Mouse (Mus musculus) lung, embryonic 15.5 days (tissue): Measurements from ENCODE around the gene Chst11. TPM values are rescaled to one million over a fixed set of nuclear protein-coding genes. Genes with fewer than 3 reads are reported as not detected.

ENCODE experiments used
- ATAC-seq: fragments of 200-750 bp; cut with Nextera tagmentation; 2 replicates; pipeline ENCODE4 v1.8.0; 2017; ENCODE audit warnings: moderate number of reproducible peaks, borderline replicate concordance; ENCODE audit not compliant: low FRiP score, low TSS enrichment; ENCODE audit errors: extremely low read depth
- H3K27ac ChIP-seq: fragments of 300-500 bp; sonication (generic); 2 replicates; pipeline ENCODE4 v1.5.1; 2015; ENCODE audit warnings: moderate library complexity, mild to moderate bottlenecking, inconsistent platforms
- H3K27me3 ChIP-seq: fragments of 300-500 bp; sonication (generic); 2 replicates; pipeline ENCODE4 v1.6.1; 2015; ENCODE audit warnings: inconsistent platforms
- H3K36me3 ChIP-seq: fragments of 300-500 bp; sonication (generic); 2 replicates; pipeline ENCODE4 v1.6.1; 2015; ENCODE audit warnings: inconsistent platforms
- H3K4me1 ChIP-seq: fragments of 300-500 bp; sonication (generic); 2 replicates; pipeline ENCODE4 v1.6.1; 2015; ENCODE audit warnings: inconsistent platforms
- H3K4me2 ChIP-seq: fragments of 300-500 bp; sonication (generic); 2 replicates; pipeline ENCODE4 v1.6.1; 2015; ENCODE audit warnings: inconsistent platforms, mild to moderate bottlenecking, moderate library complexity
- H3K4me3 ChIP-seq: fragments of 300-500 bp; sonication (generic); 2 replicates; pipeline ENCODE4 v1.5.1; 2015; ENCODE audit warnings: mild to moderate bottlenecking, inconsistent platforms
- H3K9ac ChIP-seq: fragments of 300-500 bp; sonication (generic); 2 replicates; pipeline ENCODE4 v1.6.1; 2015; ENCODE audit warnings: inconsistent platforms
- H3K9me3 ChIP-seq: fragments of 300-500 bp; sonication (generic); 2 replicates; pipeline ENCODE4 v1.6.1; 2016; ENCODE audit warnings: inconsistent platforms
- WGBS: fragments of 180-500 bp; shearing (Covaris S2); methylation state at CpG from one replicate; pipeline ENCODE4 v1.1.7; 2015; 5-methylcytosine and 5-hydroxymethylcytosine counted together
- polyA plus RNA-seq: library from polyadenylated mRNA; unstranded; fragments of >200 nt; fragmentation: Nextera tagmentation; extraction: Ambion mirVana; gene quantifications from 2 replicates; pipeline ENCODE4 v1.2.1, GENCODE M21; 2015

The Chst11 gene
- polyA plus RNA-seq, 1 experiment from 2014 or later, result 2.0 TPM

- WGBS, result 44% methylated on average over 10 of the region's 10 CpGs
- H3K9ac ChIP-seq, result no peak overlapping the region
- H3K27me3 ChIP-seq, result no peaks in the 10 kb centered on the region
- ATAC-seq, result no peak
- peaks cover 33% of the 10 kb centered on the region for H3K4me1 ChIP-seq
- no peak overlapping the region for H3K4me3 ChIP-seq
- no peaks in the 10 kb centered on the region for H3K9me3 ChIP-seq
- H3K4me2 ChIP-seq, result no peak overlapping the region
- 0 out of 2 replicates have a peak overlapping the region, but pooled peaks have one; percentile 46 for H3K27ac ChIP-seq
- H3K36me3 ChIP-seq, result no peaks in the 10 kb centered on the region
Measured at GRCm38 (mm10) chr10:82991756-82992519, 6.6 kb downstream of the Chst11 start.

- no peaks in the 10 kb centered on the region for H3K9me3 ChIP-seq
- no peak overlapping the region for H3K9ac ChIP-seq
- H3K36me3 ChIP-seq, result no peaks in the 10 kb centered on the region
- H3K4me1 ChIP-seq, result peaks cover 29% of the 10 kb centered on the region
- WGBS, result 86% methylated on average over 7 of the region's 7 CpGs
- H3K4me3 ChIP-seq, result no peak overlapping the region
- no peak overlapping the region for H3K27ac ChIP-seq
- ATAC-seq, result no peak
- no peak overlapping the region for H3K4me2 ChIP-seq
- no peaks in the 10 kb centered on the region for H3K27me3 ChIP-seq
Measured at GRCm38 (mm10) chr10:82994284-82994683, 9.0 kb downstream of the Chst11 start.

GRCm38 (mm10) chr10:82997460-82997859 lies 12.2 kb downstream of the Chst11 start:
- Histone ChIP-seq H3K4me1 (0 out of 2 replicates have a peak, but pooled peaks cover 5% of the 10 kb centered on the region), H3K9ac (no peak overlapping the region), H3K4me3 (no peak overlapping the region), H3K36me3 (no peaks in the 10 kb centered on the region), H3K27ac (no peak overlapping the region), H3K9me3 (no peaks in the 10 kb centered on the region), H3K4me2 (no peak overlapping the region), H3K27me3 (no peaks in the 10 kb centered on the region)
- 86% methylated on average over 6 of the region's 6 CpGs for WGBS
- ATAC-seq, result no peak

- Histone ChIP-seq H3K36me3 (no peaks in the 10 kb centered on the region), H3K9me3 (no peaks in the 10 kb centered on the region), H3K4me1 (peaks cover 19% of the 10 kb centered on the region), H3K9ac (no peak overlapping the region), H3K27ac (no peak overlapping the region), H3K4me2 (no peak overlapping the region), H3K27me3 (no peaks in the 10 kb centered on the region), H3K4me3 (no peak overlapping the region)
- ATAC-seq, result no peak
- WGBS, result 64% methylated on average over 5 of the region's 5 CpGs
Measured at GRCm38 (mm10) chr10:83000169-83000568, 14.9 kb downstream of the Chst11 start.

- H3K4me3 ChIP-seq, result no peak overlapping the region
- H3K9ac ChIP-seq, result no peak overlapping the region
- no peaks in the 10 kb centered on the region for H3K36me3 ChIP-seq
- ATAC-seq, result no peak
- WGBS, result 94% methylated on average over 2 of the region's 2 CpGs
- H3K4me2 ChIP-seq, result no peak overlapping the region
- H3K27me3 ChIP-seq, result no peaks in the 10 kb centered on the region
- peaks cover 20% of the 10 kb centered on the region for H3K4me1 ChIP-seq
- no peak overlapping the region for H3K27ac ChIP-seq
- no peaks in the 10 kb centered on the region for H3K9me3 ChIP-seq
Measured at GRCm38 (mm10) chr10:83000721-83001120, 15.4 kb downstream of the Chst11 start.

- peaks cover 20% of the 10 kb centered on the region for H3K4me1 ChIP-seq
- H3K27me3 ChIP-seq, result no peaks in the 10 kb centered on the region
- H3K4me3 ChIP-seq, result no peak overlapping the region
- H3K36me3 ChIP-seq, result no peaks in the 10 kb centered on the region
- H3K9me3 ChIP-seq, result no peaks in the 10 kb centered on the region; the same call in 1 of the 2 replicates
- ATAC-seq, result no peak
- 0 out of 2 replicates have a peak overlapping the region, but pooled peaks have one; percentile 26 for H3K27ac ChIP-seq
- H3K4me2 ChIP-seq, result no peak overlapping the region
- WGBS, result 83% methylated on average over 7 of the region's 7 CpGs
- no peak overlapping the region for H3K9ac ChIP-seq
Measured at GRCm38 (mm10) chr10:83003899-83004298, 18.6 kb downstream of the Chst11 start.

- H3K9me3 ChIP-seq, result no peaks in the 10 kb centered on the region; the same call in 1 of the 2 replicates
- ATAC-seq, result peak; percentile 50
- 23% methylated on average over 9 of the region's 9 CpGs for whole genome bisulfite sequencing
- H3K4me1 ChIP-seq, result peaks cover 20% of the 10 kb centered on the region
- H3K27me3 ChIP-seq, result no peaks in the 10 kb centered on the region
- no peak overlapping the region for H3K4me3 ChIP-seq
- no peak overlapping the region for H3K4me2 ChIP-seq
- H3K36me3 ChIP-seq, result no peaks in the 10 kb centered on the region
- H3K27ac ChIP-seq, result peak overlapping the region; percentile 26; the same call in 1 of the 2 replicates
- no peak overlapping the region for H3K9ac ChIP-seq
Measured at GRCm38 (mm10) chr10:83004389-83004788, 19.1 kb downstream of the Chst11 start.

- no peak overlapping the region for H3K4me3 ChIP-seq
- H3K4me2 ChIP-seq, result no peak overlapping the region
- 56% methylated on average over 4 of the region's 4 CpGs for whole genome bisulfite sequencing
- H3K9ac ChIP-seq, result no peak overlapping the region
- peaks cover 20% of the 10 kb centered on the region for H3K4me1 ChIP-seq
- H3K36me3 ChIP-seq, result no peaks in the 10 kb centered on the region
- peak overlapping the region; percentile 26 for H3K27ac ChIP-seq
- H3K27me3 ChIP-seq, result no peaks in the 10 kb centered on the region
- no peak; the same call in 1 of the 2 replicates for ATAC-seq
- no peaks in the 10 kb centered on the region; the same call in 1 of the 2 replicates for H3K9me3 ChIP-seq
Measured at GRCm38 (mm10) chr10:83005003-83005402, 19.7 kb downstream of the Chst11 start.

- H3K27me3 ChIP-seq, result no peaks in the 10 kb centered on the region
- H3K4me3 ChIP-seq, result no peak overlapping the region
- no peak for ATAC-seq
- 91% methylated on average over 8 of the region's 8 CpGs for WGBS
- H3K27ac ChIP-seq, result no peak overlapping the region
- H3K36me3 ChIP-seq, result no peaks in the 10 kb centered on the region
- H3K9ac ChIP-seq, result no peak overlapping the region
- no peak overlapping the region for H3K4me2 ChIP-seq
- no peaks in the 10 kb centered on the region; the same call in 1 of the 2 replicates for H3K9me3 ChIP-seq
- peaks cover 20% of the 10 kb centered on the region for H3K4me1 ChIP-seq
Measured at GRCm38 (mm10) chr10:83006258-83006657, 21.0 kb downstream of the Chst11 start.

GRCm38 (mm10) chr10:83013984-83014383 lies 28.7 kb downstream of the Chst11 start:
- Histone ChIP-seq H3K9ac (no peak overlapping the region), H3K36me3 (no peaks in the 10 kb centered on the region), H3K9me3 (no peaks in the 10 kb centered on the region), H3K4me3 (no peak overlapping the region), H3K27me3 (no peaks in the 10 kb centered on the region), H3K4me2 (no peak overlapping the region), H3K27ac (no peak overlapping the region), H3K4me1 (no peaks in the 10 kb centered on the region)
- no peak for ATAC-seq
- WGBS, result 62% methylated on average over 4 of the region's 4 CpGs

GRCm38 (mm10) chr10:83015919-83016318 lies 30.6 kb downstream of the Chst11 start:
- H3K27ac ChIP-seq, result no peak overlapping the region

GRCm38 (mm10) chr10:83016779-83017178 lies 31.5 kb downstream of the Chst11 start:
- 68% methylated on average over 13 of the region's 13 CpGs for WGBS
- H3K4me2 ChIP-seq, result no peak overlapping the region

More at GRCm38 (mm10) chr10:83015919-83016318, 30.6 kb downstream of the Chst11 start:
- Histone ChIP-seq H3K9me3 (no peaks in the 10 kb centered on the region), H3K4me2 (no peak overlapping the region), H3K4me1 (no peaks in the 10 kb centered on the region), H3K27me3 (no peaks in the 10 kb centered on the region), H3K9ac (no peak overlapping the region), H3K4me3 (no peak overlapping the region), H3K36me3 (no peaks in the 10 kb centered on the region)
- WGBS, result 82% methylated on average over 3 of the region's 3 CpGs
- ATAC-seq, result no peak

More at GRCm38 (mm10) chr10:83016779-83017178, 31.5 kb downstream of the Chst11 start:
- Histone ChIP-seq H3K36me3 (no peaks in the 10 kb centered on the region), H3K9ac (no peak overlapping the region), H3K4me1 (no peaks in the 10 kb centered on the region), H3K4me3 (no peak overlapping the region), H3K27me3 (no peaks in the 10 kb centered on the region), H3K9me3 (no peaks in the 10 kb centered on the region), H3K27ac (no peak overlapping the region)
- no peak for ATAC-seq
